In genomic region chr4:10508163-10508821, GRCm38 (mm10) we compare ENCODE assay signal across 8 mouse cellular contexts.
A peak's percentile ranks its signal among the peaks of the same experiment; 100 is the strongest.
DNase-seq lines count a peak whose midpoint lies in the region; ATAC-seq and TF ChIP-seq lines count a peak whose summit lies in the region.
"Had no signal": no experiment of that assay in that cellular context is flagged by ENCODE, and none has a peak within 500 bp of the region (broad histone marks: within the 10 kb centered on the region; RNA-seq: fewer than 3 reads in every experiment).

No protein-coding gene starts in this region.

- no peak overlapping the region for H3K4me3 ChIP-seq in intestine, embryonic 15.5 days (replicated peaks)
- no peak overlapping the region for H3K4me3 ChIP-seq in intestine, embryonic 16.5 days (ENCODE audit: low read length)
- no peak overlapping the region for H3K4me3 ChIP-seq in CH12.LX (replicated peaks in 1 of 3; ENCODE audit: low read depth in 2 of 3, low read length in 2 of 3, poor library complexity in 1 of 3)
- H3K4me3 ChIP-seq: embryonic facial prominence, embryonic 12.5 days had no signal

- in situ Hi-C loops in CH12.LX (cut with MboI; ENCODE audit: low pct_ligation_motif_present, low pct_unique_long_range_greater_than_20kb, low sequenced_read_pairs) = no loop called here

- no peak overlapping the region for H3K27ac ChIP-seq in intestine, embryonic 15.5 days
- no peak overlapping the region for H3K27ac ChIP-seq in intestine, embryonic 16.5 days (ENCODE audit: low read length)
- no peak overlapping the region for H3K27ac ChIP-seq in CH12.LX (ENCODE audit: insufficient read depth, low read depth)
- H3K27ac ChIP-seq: embryonic facial prominence, embryonic 12.5 days had no signal

- H3K36me3 ChIP-seq in intestine, embryonic 15.5 days = no peaks in the 10 kb centered on the region
- no peaks in the 10 kb centered on the region for H3K36me3 ChIP-seq in intestine, embryonic 16.5 days (ENCODE audit: control insufficient read depth, insufficient read depth, low read length)
- no peaks in the 10 kb centered on the region for H3K36me3 ChIP-seq in CH12.LX (replicated peaks in 1 of 2; ENCODE audit: control insufficient read depth in 1 of 2, insufficient read depth in 1 of 2, low read length in 1 of 2)
- H3K36me3 ChIP-seq: embryonic facial prominence, embryonic 12.5 days had no signal

- peak; percentile 55 to 71; a peak in 3 of 4 replicates for TF ChIP-seq CTCF in CH12.LX (conservative IDR thresholded peaks at IDR 0.05 in 1 of 2, IDR thresholded peaks at IDR 0.05 in 1 of 2; ENCODE audit: low read depth in 2 of 2, low read length in 2 of 2)

- no peak overlapping the region for H3K9ac ChIP-seq in intestine, embryonic 15.5 days
- no peak overlapping the region for H3K9ac ChIP-seq in intestine, embryonic 16.5 days (ENCODE audit: low read depth, low read length)
- H3K9ac ChIP-seq in CH12.LX (ENCODE audit: insufficient read depth, low read depth) = no peak overlapping the region
- H3K9ac ChIP-seq: embryonic facial prominence, embryonic 12.5 days had no signal

- 42% methylated on average over 6 of the region's 6 CpGs for WGBS in intestine, embryonic 15.5 days
- WGBS in intestine, embryonic 16.5 days = 41% methylated on average over 6 of the region's 6 CpGs

- no peak for TF ChIP-seq POLR2A in CH12.LX (IDR thresholded peaks at IDR 0.05; ENCODE audit: low read depth, low read length)

- H3K9me3 ChIP-seq in intestine, embryonic 15.5 days = no peaks in the 10 kb centered on the region
- no peaks in the 10 kb centered on the region for H3K9me3 ChIP-seq in intestine, embryonic 16.5 days (ENCODE audit: control insufficient read depth, low read length)
- H3K9me3 ChIP-seq in CH12.LX (replicated peaks; ENCODE audit: low read length) = no peaks in the 10 kb centered on the region
- H3K9me3 ChIP-seq: embryonic facial prominence, embryonic 12.5 days had no signal

- ATAC-seq in intestine, embryonic 15.5 days = peak; percentile 61; the same call in 1 of the 2 replicates
- no peak for ATAC-seq in intestine, embryonic 16.5 days
- no peak for ATAC-seq in activated CD4-positive, CD25-positive, alpha-beta regulatory T cell, adult 4 months

- TF ChIP-seq EP300 in CH12.LX (IDR thresholded peaks at IDR 0.05; ENCODE audit: low read length) = no peak

- TF ChIP-seq RAD21 in CH12.LX (IDR thresholded peaks at IDR 0.05; ENCODE audit: low read depth, low read length) = peak; percentile 50

- H3K4me2 ChIP-seq in intestine, embryonic 15.5 days (replicated peaks) = no peak overlapping the region
- no peak overlapping the region for H3K4me2 ChIP-seq in intestine, embryonic 16.5 days (ENCODE audit: low read depth, low read length)
- no peak overlapping the region for H3K4me2 ChIP-seq in CH12.LX (ENCODE audit: insufficient read depth, low read depth, poor library complexity, severe bottlenecking)
- H3K4me2 ChIP-seq: embryonic facial prominence, embryonic 12.5 days had no signal

- DNase-seq in CH12.LX (ENCODE audit: extremely low read depth) (peak; percentile 29), NIH3T3 (ENCODE audit: low read depth) (peak; percentile 3)
- peak; percentile 7 for DNase-seq in induced T-regulatory cell, adult 2 months (ENCODE audit: low read depth)
- peak; percentile 5 for DNase-seq in lung, postnatal 14 days

- no peaks in the 10 kb centered on the region for H3K79me2 ChIP-seq in CH12.LX (replicated peaks; ENCODE audit: control insufficient read depth, extremely low read depth, insufficient read depth, poor library complexity, severe bottlenecking)

- H3K27me3 ChIP-seq in intestine, embryonic 15.5 days (replicated peaks) = no peaks in the 10 kb centered on the region
- no peaks in the 10 kb centered on the region for H3K27me3 ChIP-seq in intestine, embryonic 16.5 days (replicated peaks; ENCODE audit: control insufficient read depth, insufficient read depth, low read length)
- no peaks in the 10 kb centered on the region for H3K27me3 ChIP-seq in CH12.LX (replicated peaks)
- H3K27me3 ChIP-seq: embryonic facial prominence, embryonic 12.5 days had no signal

- H3K4me1 ChIP-seq in intestine, embryonic 15.5 days (replicated peaks) = no peaks in the 10 kb centered on the region
- no peaks in the 10 kb centered on the region for H3K4me1 ChIP-seq in intestine, embryonic 16.5 days (ENCODE audit: control insufficient read depth, insufficient read depth, low read length)
- H3K4me1 ChIP-seq in CH12.LX (ENCODE audit: control insufficient read depth in 1 of 2, insufficient read depth in 2 of 2) = peaks cover 0 to 5% of the 10 kb centered on the region in 2 experiments; a peak in 2 of 4 replicates
- H3K4me1 ChIP-seq: embryonic facial prominence, embryonic 12.5 days had no signal

- dilution Hi-C loops in CH12.LX (cut with MboI; ENCODE audit: extremely low pct_ligation_motif_present, extremely low pct_unique_long_range_greater_than_20kb, low sequenced_read_pairs) = no loop called here

TF ChIP-seq in CH12.LX, 34 proteins besides CTCF, POLR2A, EP300 and RAD21:
- no peak for TF ChIP-seq MAZ (IDR thresholded peaks at IDR 0.05; ENCODE audit: low read depth, low read length)
- TF ChIP-seq SMC3 (IDR thresholded peaks at IDR 0.05; ENCODE audit: low read depth, low read length) = peak; percentile 40; the same call in 1 of the 2 replicates
